Mouse (Mus musculus) gastrocnemius, postnatal 14 days (tissue): Measurements from ENCODE around the gene Capn13. TPM values are rescaled to one million over a fixed set of nuclear protein-coding genes. Genes with fewer than 3 reads are reported as not detected.
A peak's percentile ranks its signal among the peaks of the same experiment; 100 is the strongest.

Experiments
- DNase-seq: peaks from one replicate; pipeline ENCODE4 v3.0.0; 2021; ENCODE audit warnings: mixed read lengths
- intact Hi-C: fragments of 180-260 bp; cut with DNase I; formaldehyde crosslinking; loops from one replicate; pipeline ENCODE4 v1.15.1; 2025; ENCODE audit warnings: low total_unique reads
- long read RNA-seq, 2 experiments: library from polyadenylated mRNA; stranded (forward); transcript quantifications; one replicate each; pipeline ENCODE4 v2.0.0; 2021
- total RNA-seq, 2 experiments: library from RNA; stranded (reverse); gene quantifications; 2 replicates each; pipeline ENCODE4 v1.2.3; 2021

Gene Capn13
- total RNA-seq = not detected
- long read RNA-seq, experiment 1 = 0 reads
- long read RNA-seq, experiment 2 = 0 reads

- intact Hi-C loops = no loop called here
- no peak for DNase-seq
Observed at GRCm38 (mm10) chr17:73400862-73401261, at the start of gene Capn13. TSS of gene Capn13 (minus strand) at chr17:73400866.

- DNase-seq = no peak
- intact Hi-C loops = no loop called here
Observed at GRCm38 (mm10) chr17:73449104-73449503, 48.4 kb upstream of the Capn13 start.

- DNase-seq = no peak
- intact Hi-C loops = no loop called here
Observed at GRCm38 (mm10) chr17:73440798-73441197, 40.1 kb upstream of the Capn13 start.

- intact Hi-C loops = no loop called here
- DNase-seq = no peak
Observed at GRCm38 (mm10) chr17:73432564-73433006, 31.9 kb upstream of the Capn13 start.

GRCm38 (mm10) chr17:73432058-73432457 lies 31.4 kb upstream of the Capn13 start:
- intact Hi-C loops = no loop called here
- no peak for DNase-seq

- intact Hi-C loops = no loop called here
Observed at GRCm38 (mm10) chr17:73417382-73417781, 16.7 kb upstream of the Capn13 start.

GRCm38 (mm10) chr17:73416181-73416795 lies 15.6 kb upstream of the Capn13 start:
- intact Hi-C loops = no loop called here
- DNase-seq = no peak

More at GRCm38 (mm10) chr17:73417382-73417781, 16.7 kb upstream of the Capn13 start:
- DNase-seq = no peak

- intact Hi-C loops = no loop called here
- no peak for DNase-seq
Observed at GRCm38 (mm10) chr17:73411817-73412216, 11.2 kb upstream of the Capn13 start.

GRCm38 (mm10) chr17:73401272-73401671 lies 606 bp upstream of the Capn13 start:
- DNase-seq = no peak
- intact Hi-C loops = no loop called here

- DNase-seq = no peak
- intact Hi-C loops = no loop called here
Observed at GRCm38 (mm10) chr17:73399136-73399535, 1.5 kb downstream of the Capn13 start.

- intact Hi-C loops = no loop called here
Observed at GRCm38 (mm10) chr17:73393361-73393760, 7.3 kb downstream of the Capn13 start.

GRCm38 (mm10) chr17:73391771-73392170 lies 8.9 kb downstream of the Capn13 start:
- intact Hi-C loops = no loop called here
- DNase-seq = peak; percentile 44

More at GRCm38 (mm10) chr17:73393361-73393760, 7.3 kb downstream of the Capn13 start:
- no peak for DNase-seq

GRCm38 (mm10) chr17:73390191-73391089 lies 10.2 kb downstream of the Capn13 start:
- no peak for DNase-seq
- intact Hi-C loops = no loop called here

GRCm38 (mm10) chr17:73389336-73389735 lies 11.3 kb downstream of the Capn13 start:
- no peak for DNase-seq
- intact Hi-C loops = no loop called here

GRCm38 (mm10) chr17:73386581-73386980 lies 14.1 kb downstream of the Capn13 start:
- intact Hi-C loops = no loop called here

GRCm38 (mm10) chr17:73385940-73386339 lies 14.7 kb downstream of the Capn13 start:
- no peak for DNase-seq
- intact Hi-C loops = no loop called here

More at GRCm38 (mm10) chr17:73386581-73386980, 14.1 kb downstream of the Capn13 start:
- no peak for DNase-seq

GRCm38 (mm10) chr17:73382327-73383014 lies 18.2 kb downstream of the Capn13 start:
- no peak for DNase-seq

GRCm38 (mm10) chr17:73381681-73382080 lies 19.0 kb downstream of the Capn13 start:
- intact Hi-C loops = no loop called here
- DNase-seq = no peak

More at GRCm38 (mm10) chr17:73382327-73383014, 18.2 kb downstream of the Capn13 start:
- intact Hi-C loops = no loop called here

- DNase-seq = no peak
- intact Hi-C loops = no loop called here
Observed at GRCm38 (mm10) chr17:73377778-73378484, 22.7 kb downstream of the Capn13 start.
